Mouse (Mus musculus): ENCODE results near the gene Cyp2c54. TPM values are rescaled to one million over a fixed set of nuclear protein-coding genes. Genes with fewer than 3 reads are reported as not detected.

Cyp2c54 gene
- 2,030 TPM for polyA plus RNA-seq (2014; fragmentation: Illumina TruSeq; extraction: RNeasy Lipid Tissue Mini Kit (QIAGEN cat#74804); ENCODE audit: low read depth, low replicate concordance)

GRCm38 (mm10) chr19:40073701-40074100 is at the start of gene Cyp2c54:
Gene Cyp2c54, minus strand, starts transcription at chr19:40073827.

GRCm38 (mm10) chr19:40089421-40089820 is 15.8 kb upstream of the Cyp2c54 start, which contains the start of gene Cyp2c50:
Gene Cyp2c50, plus strand, starts transcription at chr19:40089688.

GRCm38 (mm10) chr19:39992140-39992539 is 81.5 kb downstream of the Cyp2c54 start, which contains the start of gene Cyp2c37:
Gene Cyp2c37, plus strand, starts transcription at chr19:39992424.

Other genes starting within 250 kb of the Cyp2c54 start
- gene Cyp2c69, start 187.0 kb downstream of the Cyp2c54 start, polyA plus RNA-seq (2014; fragmentation: Illumina TruSeq; extraction: RNeasy Lipid Tissue Mini Kit (QIAGEN cat#74804); ENCODE audit: low read depth, low replicate concordance): 1,828 TPM
- 2,422 TPM for gene Cyp2c37, start 81.4 kb downstream of the Cyp2c54 start, polyA plus RNA-seq (2014; fragmentation: Illumina TruSeq; extraction: RNeasy Lipid Tissue Mini Kit (QIAGEN cat#74804); ENCODE audit: low read depth, low replicate concordance)
- 4,076 TPM for gene Cyp2c50, start 15.9 kb upstream of the Cyp2c54 start, polyA plus RNA-seq (2014; fragmentation: Illumina TruSeq; extraction: RNeasy Lipid Tissue Mini Kit (QIAGEN cat#74804); ENCODE audit: low read depth, low replicate concordance)
- 2,936 TPM for gene Cyp2c70, start 113.5 kb upstream of the Cyp2c54 start, polyA plus RNA-seq (2014; fragmentation: Illumina TruSeq; extraction: RNeasy Lipid Tissue Mini Kit (QIAGEN cat#74804); ENCODE audit: low read depth, low replicate concordance)
- gene Pdlim1, start 198.0 kb upstream of the Cyp2c54 start, polyA plus RNA-seq (2014; fragmentation: Illumina TruSeq; extraction: RNeasy Lipid Tissue Mini Kit (QIAGEN cat#74804); ENCODE audit: low read depth, low replicate concordance): 18.2 TPM

Data from liver, adult 10 weeks (tissue).